Comparison of ENCODE assay signal across 8 mouse cellular contexts in the genomic region with DNA sequence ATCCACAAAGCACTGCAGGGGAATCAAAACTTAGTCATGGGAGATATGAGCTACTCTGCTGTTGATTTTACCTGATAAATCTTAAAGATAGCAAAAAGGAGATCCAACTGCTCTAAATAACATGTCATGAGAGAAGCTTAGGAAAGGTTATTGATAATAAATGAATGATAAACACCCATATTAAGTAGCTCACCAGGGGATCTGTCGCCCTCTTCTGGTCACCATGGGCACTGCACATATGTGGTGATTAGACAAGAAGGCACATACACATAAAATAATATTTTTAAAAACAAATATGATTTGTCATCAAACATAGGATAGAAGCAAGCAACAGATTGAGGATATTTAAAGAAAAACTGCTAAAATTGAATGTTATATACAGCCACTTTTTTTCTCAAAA.
DNase-seq lines count a peak whose midpoint lies in the region; ATAC-seq and TF ChIP-seq lines count a peak whose summit lies in the region.
"Had no signal": no experiment of that assay in that cellular context is flagged by ENCODE, and none has a peak within 500 bp of the region (broad histone marks: within the 10 kb centered on the region; RNA-seq: fewer than 3 reads in every experiment).

No protein-coding gene starts in this region.

- H3K4me3 ChIP-seq in hindbrain, embryonic 11.5 days (ENCODE audit: low read depth, low read length): no peak overlapping the region
- H3K4me3 ChIP-seq in hindbrain, embryonic 12.5 days: no peak overlapping the region
- H3K4me3 ChIP-seq in cortical plate, adult 2 months (ENCODE audit: insufficient read depth, low read length): no peak overlapping the region
- H3K4me3 ChIP-seq: midbrain, embryonic 13.5 days had no signal

- no peaks in the 10 kb centered on the region for H3K4me1 ChIP-seq in hindbrain, embryonic 11.5 days (replicated peaks; ENCODE audit: control insufficient read depth, insufficient read depth, low read length)
- no peaks in the 10 kb centered on the region; the same call in 1 of the 2 replicates for H3K4me1 ChIP-seq in hindbrain, embryonic 12.5 days
- peaks cover 1% of the 10 kb centered on the region; the same call in 1 of the 2 replicates for H3K4me1 ChIP-seq in cortical plate, adult 2 months (ENCODE audit: control insufficient read depth, insufficient read depth, low read length)
- H3K4me1 ChIP-seq: midbrain, embryonic 13.5 days had no signal

- TF ChIP-seq CTCF in cortical plate, adult 2 months (IDR thresholded peaks at IDR 0.05; ENCODE audit: extremely low read depth, insufficient read depth, low read length): peak; percentile 46

- TF ChIP-seq POLR2A in cortical plate, adult 2 months (IDR thresholded peaks at IDR 0.05; ENCODE audit: extremely low read depth, insufficient read depth, low read length): no peak

- H3K4me2 ChIP-seq in hindbrain, embryonic 11.5 days (replicated peaks; ENCODE audit: low read depth, low read length): no peak overlapping the region
- no peak overlapping the region for H3K4me2 ChIP-seq in hindbrain, embryonic 12.5 days (replicated peaks)
- H3K4me2 ChIP-seq: midbrain, embryonic 13.5 days had no signal

- no peak overlapping the region for H3K27ac ChIP-seq in hindbrain, embryonic 11.5 days (ENCODE audit: low read depth, low read length)
- no peak overlapping the region for H3K27ac ChIP-seq in hindbrain, embryonic 12.5 days
- H3K27ac ChIP-seq in cortical plate, adult 2 months (ENCODE audit: insufficient read depth, low read length): no peak overlapping the region
- H3K27ac ChIP-seq: midbrain, embryonic 13.5 days had no signal

- no peaks in the 10 kb centered on the region for H3K27me3 ChIP-seq in hindbrain, embryonic 11.5 days (ENCODE audit: control insufficient read depth, insufficient read depth, low read length)
- no peaks in the 10 kb centered on the region for H3K27me3 ChIP-seq in hindbrain, embryonic 12.5 days
- H3K27me3 ChIP-seq: midbrain, embryonic 13.5 days had no signal

- DNase-seq in hindbrain, embryonic 11.5 days (ENCODE audit: low spot score): peak; percentile 37
- peak; percentile 25 for DNase-seq in right cerebral cortex, postnatal 14 days
- DNase-seq in right cerebral cortex, postnatal 25 days: no peak
- peak; percentile 7 for DNase-seq in thymus, postnatal 25 days
- DNase-seq in urinary bladder, postnatal 25 days (ENCODE audit: low spot score): no peak

- no peak overlapping the region for H3K9ac ChIP-seq in hindbrain, embryonic 11.5 days (ENCODE audit: low read depth, low read length)
- no peak overlapping the region for H3K9ac ChIP-seq in hindbrain, embryonic 12.5 days
- H3K9ac ChIP-seq: midbrain, embryonic 13.5 days had no signal

- no peak for ATAC-seq in hindbrain, embryonic 11.5 days (ENCODE audit: low FRiP score)
- no peak for ATAC-seq in hindbrain, embryonic 12.5 days (ENCODE audit: low FRiP score)
- ATAC-seq: midbrain, embryonic 13.5 days had no signal

- 46% methylated on average over 1 of the region's 1 CpGs for WGBS in hindbrain, embryonic 11.5 days
- WGBS in hindbrain, embryonic 12.5 days: 27% methylated on average over 1 of the region's 1 CpGs

- no peaks in the 10 kb centered on the region for H3K9me3 ChIP-seq in hindbrain, embryonic 11.5 days (ENCODE audit: control insufficient read depth, low read length)
- no peaks in the 10 kb centered on the region for H3K9me3 ChIP-seq in hindbrain, embryonic 12.5 days (replicated peaks)
- H3K9me3 ChIP-seq: midbrain, embryonic 13.5 days had no signal

- H3K36me3 ChIP-seq in hindbrain, embryonic 11.5 days (ENCODE audit: control insufficient read depth, insufficient read depth, low read length): no peaks in the 10 kb centered on the region
- H3K36me3 ChIP-seq in hindbrain, embryonic 12.5 days: no peaks in the 10 kb centered on the region
- H3K36me3 ChIP-seq: midbrain, embryonic 13.5 days had no signal

Comparison
In these comparisons a context has a peak if more than half of its experiments do, and no peak if none do; other contexts are left out.
1. DNase-seq: peak in hindbrain, embryonic 11.5 days (single experiment), right cerebral cortex, postnatal 14 days (single experiment) and thymus, postnatal 25 days (single experiment); none in right cerebral cortex, postnatal 25 days (single experiment) and urinary bladder, postnatal 25 days (single experiment).